Mouse (Mus musculus): ENCODE measurements at regions not wholly inside any gene's neighbourhood (a gene's known extent, or its start where the extent isn't known, plus 50 kb on each side); places are given as distances from the start of the nearest gene placed in this dataset.
A peak's percentile ranks its signal among the peaks of the same experiment; 100 is the strongest.

DNA sequence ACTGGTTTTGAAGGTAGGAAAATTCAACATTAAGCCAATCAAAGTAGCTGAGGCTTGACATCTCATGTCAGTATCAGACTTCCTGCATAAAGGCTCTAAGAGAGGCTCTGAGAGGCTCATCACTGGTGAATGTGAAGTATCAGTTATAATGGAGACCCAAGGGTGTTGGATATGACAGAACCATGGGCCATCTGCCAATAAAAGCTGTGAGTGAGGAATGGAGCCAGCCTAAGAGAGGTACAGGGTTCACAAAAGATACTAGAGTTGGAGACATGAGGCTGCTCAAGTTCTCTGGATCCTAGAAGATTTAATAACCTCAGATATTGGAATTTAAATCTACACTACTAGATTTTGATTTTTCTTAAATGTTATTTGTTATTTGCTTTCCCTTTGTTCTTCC is 440.1 kb upstream of the BC052040 start:
- H3K4me3 ChIP-seq (ENCODE audit: low read depth, low read length), result no peak overlapping the region
- ATAC-seq (ENCODE audit: insufficient read depth, low FRiP score, low TSS enrichment), result no peak
- H3K4me2 ChIP-seq (ENCODE audit: low read depth), result no peak overlapping the region
- no peaks in the 10 kb centered on the region for H3K4me1 ChIP-seq (ENCODE audit: control insufficient read depth, insufficient read depth, low read length)
- H3K36me3 ChIP-seq (ENCODE audit: control insufficient read depth, insufficient read depth, low read length), result no peaks in the 10 kb centered on the region
- no peak overlapping the region for H3K9ac ChIP-seq (ENCODE audit: low read length)
- H3K27ac ChIP-seq (ENCODE audit: low read depth, low read length), result no peak overlapping the region
- H3K9me3 ChIP-seq (ENCODE audit: control insufficient read depth, low read length), result no peaks in the 10 kb centered on the region
- H3K27me3 ChIP-seq (ENCODE audit: control insufficient read depth, insufficient read depth, low read length), result no peaks in the 10 kb centered on the region
- no peak for DNase-seq (ENCODE audit: low spot score)

DNA sequence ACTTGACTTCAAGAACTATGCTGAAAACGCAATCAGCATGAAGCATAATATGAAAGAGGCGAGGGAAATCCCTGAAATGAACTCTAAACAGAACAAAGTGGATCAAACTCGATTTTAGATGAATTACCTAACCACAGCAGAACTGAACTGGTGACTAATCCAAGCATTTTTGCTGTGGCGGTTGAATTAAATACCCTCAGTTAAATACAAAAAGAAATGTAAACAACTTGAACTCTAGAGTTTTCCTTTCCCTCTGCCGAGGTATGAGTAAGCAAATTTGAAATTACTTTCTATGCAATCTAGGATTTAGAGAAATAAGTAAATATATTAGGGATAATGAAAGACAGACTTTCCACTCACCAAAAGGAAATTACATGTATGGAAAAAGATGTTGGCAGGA is 409.4 kb upstream of the BC052040 start:
- ATAC-seq (ENCODE audit: insufficient read depth, low FRiP score, low TSS enrichment) (no peak), DNase-seq (ENCODE audit: low spot score) (no peak)
- Histone ChIP-seq H3K9ac (ENCODE audit: low read length) (no peak overlapping the region), H3K36me3 (ENCODE audit: control insufficient read depth, insufficient read depth, low read length) (no peaks in the 10 kb centered on the region), H3K27ac (ENCODE audit: low read depth, low read length) (no peak overlapping the region), H3K4me2 (ENCODE audit: low read depth) (no peak overlapping the region), H3K9me3 (ENCODE audit: control insufficient read depth, low read length) (no peaks in the 10 kb centered on the region), H3K4me3 (ENCODE audit: low read depth, low read length) (no peak overlapping the region), H3K27me3 (ENCODE audit: control insufficient read depth, insufficient read depth, low read length) (no peaks in the 10 kb centered on the region), H3K4me1 (ENCODE audit: control insufficient read depth, insufficient read depth, low read length) (no peaks in the 10 kb centered on the region)
- WGBS, result 81% methylated on average over 5 of the region's 5 CpGs

DNA sequence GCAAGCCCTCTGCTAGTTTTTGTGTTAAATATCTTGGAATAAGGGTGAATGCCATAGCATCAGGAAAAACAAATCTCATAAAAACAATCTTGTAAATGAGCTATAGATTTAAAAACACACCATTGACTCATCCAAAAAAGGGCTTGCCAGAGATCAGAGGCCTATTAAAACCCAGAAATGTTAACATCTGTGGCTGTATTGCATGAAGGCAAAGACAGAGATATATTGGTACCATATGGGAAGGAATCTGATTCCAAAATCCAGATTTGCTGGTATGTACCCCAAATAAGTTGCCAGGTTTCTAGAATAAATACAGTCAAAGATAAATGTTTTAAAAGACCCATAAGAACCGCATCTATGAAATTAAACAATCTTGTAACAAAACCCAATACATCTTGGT is 404.4 kb upstream of the BC052040 start:
- 86% methylated on average over 1 of the region's 1 CpGs for WGBS
- ATAC-seq (ENCODE audit: insufficient read depth, low FRiP score, low TSS enrichment) (no peak), DNase-seq (ENCODE audit: low spot score) (no peak)
- no peaks in the 10 kb centered on the region for H3K27me3 ChIP-seq (ENCODE audit: control insufficient read depth, insufficient read depth, low read length)
- no peak overlapping the region for H3K4me3 ChIP-seq (ENCODE audit: low read depth, low read length)
- H3K4me1 ChIP-seq (ENCODE audit: control insufficient read depth, insufficient read depth, low read length), result no peaks in the 10 kb centered on the region
- H3K9me3 ChIP-seq (ENCODE audit: control insufficient read depth, low read length), result no peaks in the 10 kb centered on the region
- H3K27ac ChIP-seq (ENCODE audit: low read depth, low read length), result no peak overlapping the region
- H3K4me2 ChIP-seq (ENCODE audit: low read depth), result no peak overlapping the region
- no peaks in the 10 kb centered on the region for H3K36me3 ChIP-seq (ENCODE audit: control insufficient read depth, insufficient read depth, low read length)
- H3K9ac ChIP-seq (ENCODE audit: low read length), result no peak overlapping the region

DNA sequence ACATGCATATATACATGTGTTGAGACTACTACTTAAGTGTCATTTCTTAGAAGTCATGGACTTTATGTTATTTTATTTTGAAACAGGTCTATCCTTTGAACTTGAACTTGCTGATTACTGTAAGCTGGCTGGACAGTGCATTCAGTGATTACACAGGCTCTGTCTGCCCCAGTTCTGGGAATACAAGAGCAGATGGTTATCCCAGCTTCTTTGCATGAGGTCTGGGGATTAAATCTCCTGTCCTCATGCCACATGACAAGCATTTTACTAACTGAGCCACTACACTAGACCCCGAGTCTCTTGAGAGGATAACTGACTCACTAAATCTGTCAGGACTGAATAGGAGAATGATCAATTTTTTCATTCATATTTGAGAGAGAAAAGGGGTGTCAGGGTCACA is 403.6 kb upstream of the BC052040 start:
- no peaks in the 10 kb centered on the region for H3K4me1 ChIP-seq (ENCODE audit: control insufficient read depth, insufficient read depth, low read length)
- H3K4me3 ChIP-seq (ENCODE audit: low read depth, low read length), result no peak overlapping the region
- H3K36me3 ChIP-seq (ENCODE audit: control insufficient read depth, insufficient read depth, low read length), result no peaks in the 10 kb centered on the region
- DNase-seq (ENCODE audit: low spot score) (no peak), ATAC-seq (ENCODE audit: insufficient read depth, low FRiP score, low TSS enrichment) (no peak)
- H3K27ac ChIP-seq (ENCODE audit: low read depth, low read length), result no peak overlapping the region
- no peak overlapping the region for H3K4me2 ChIP-seq (ENCODE audit: low read depth)
- H3K9me3 ChIP-seq (ENCODE audit: control insufficient read depth, low read length), result no peaks in the 10 kb centered on the region
- 47% methylated on average over 1 of the region's 1 CpGs for WGBS
- H3K27me3 ChIP-seq (ENCODE audit: control insufficient read depth, insufficient read depth, low read length), result no peaks in the 10 kb centered on the region
- no peak overlapping the region for H3K9ac ChIP-seq (ENCODE audit: low read length)

DNA sequence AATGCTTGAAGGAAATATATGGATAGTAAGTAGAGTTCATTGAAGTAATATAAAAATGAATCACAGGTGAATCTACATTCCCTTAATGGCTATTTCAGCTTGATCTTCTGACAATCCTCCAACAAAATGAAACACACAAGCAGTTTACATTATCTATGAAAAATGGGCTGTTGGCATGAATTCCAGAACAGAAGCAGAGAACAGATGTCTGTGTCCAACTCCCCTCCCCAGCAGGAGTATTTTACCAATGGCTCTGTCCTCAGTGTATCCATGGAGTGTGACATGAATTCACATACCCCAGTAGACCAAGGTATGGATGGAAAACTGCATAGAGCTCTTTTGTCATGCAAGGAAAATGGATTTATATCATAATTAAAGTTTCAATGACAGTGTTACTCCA is 370.3 kb upstream of the BC052040 start:
- Histone ChIP-seq H3K9me3 (ENCODE audit: control insufficient read depth, low read length) (no peaks in the 10 kb centered on the region), H3K36me3 (ENCODE audit: control insufficient read depth, insufficient read depth, low read length) (no peaks in the 10 kb centered on the region), H3K4me2 (ENCODE audit: low read depth) (no peak overlapping the region), H3K4me1 (ENCODE audit: control insufficient read depth, insufficient read depth, low read length) (no peaks in the 10 kb centered on the region; the same call in 1 of the 2 replicates), H3K4me3 (ENCODE audit: low read depth, low read length) (no peak overlapping the region), H3K9ac (ENCODE audit: low read length) (no peak overlapping the region), H3K27me3 (ENCODE audit: control insufficient read depth, insufficient read depth, low read length) (no peaks in the 10 kb centered on the region), H3K27ac (ENCODE audit: low read depth, low read length) (no peak overlapping the region)
- ATAC-seq (ENCODE audit: insufficient read depth, low FRiP score, low TSS enrichment) (no peak), DNase-seq (ENCODE audit: low spot score) (no peak)

DNA sequence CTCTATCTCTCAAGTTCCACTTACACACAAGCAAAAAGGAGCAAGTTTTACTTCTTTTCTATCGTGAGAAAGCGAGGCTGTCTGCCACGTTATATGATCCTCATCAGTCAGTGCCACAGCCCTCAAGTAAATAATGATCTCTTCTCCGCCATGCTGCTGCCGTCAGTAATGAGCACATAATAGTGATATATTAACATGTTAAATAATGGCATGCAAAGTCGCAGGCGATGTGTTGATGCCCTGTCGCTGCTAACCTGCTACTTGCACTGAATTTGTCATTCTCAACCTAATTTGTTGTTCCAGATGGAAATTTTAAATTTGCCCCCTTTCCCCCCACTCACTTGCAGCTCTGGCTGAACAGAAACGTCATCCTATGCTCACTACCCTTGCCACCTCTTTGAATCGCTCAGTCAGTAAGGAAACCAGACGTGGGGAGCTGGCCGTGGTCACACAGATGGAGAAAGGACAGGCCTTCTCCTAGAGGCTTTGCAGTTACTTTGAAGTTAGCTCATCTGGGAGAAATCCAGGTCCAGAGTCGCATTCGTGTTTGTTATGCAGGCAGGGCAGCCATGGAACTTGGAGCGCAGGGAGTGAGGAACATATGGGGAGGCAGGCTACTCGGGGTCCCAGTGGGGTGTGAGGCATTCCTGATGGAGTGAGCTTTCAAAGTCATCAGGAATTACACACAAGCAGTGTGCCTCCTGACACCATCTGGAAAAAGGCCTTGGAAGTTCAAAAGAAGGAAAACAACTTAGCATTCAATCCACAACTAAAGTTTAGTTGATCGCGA is 368.1 kb upstream of the BC052040 start:
- Histone ChIP-seq H3K4me1 (ENCODE audit: control insufficient read depth, insufficient read depth, low read length) (no peaks in the 10 kb centered on the region; the same call in 1 of the 2 replicates), H3K9ac (ENCODE audit: low read length) (no peak overlapping the region), H3K36me3 (ENCODE audit: control insufficient read depth, insufficient read depth, low read length) (no peaks in the 10 kb centered on the region), H3K27ac (ENCODE audit: low read depth, low read length) (no peak overlapping the region), H3K4me3 (ENCODE audit: low read depth, low read length) (no peak overlapping the region), H3K9me3 (ENCODE audit: control insufficient read depth, low read length) (no peaks in the 10 kb centered on the region), H3K4me2 (ENCODE audit: low read depth) (0 out of 2 replicates have a peak overlapping the region, but pooled peaks have one; percentile 17), H3K27me3 (ENCODE audit: control insufficient read depth, insufficient read depth, low read length) (no peaks in the 10 kb centered on the region)
- WGBS, result 28% methylated on average over 18 of the region's 18 CpGs
- DNase-seq (ENCODE audit: low spot score) (peak; percentile 34), ATAC-seq (ENCODE audit: insufficient read depth, low FRiP score, low TSS enrichment) (no peak)

DNA sequence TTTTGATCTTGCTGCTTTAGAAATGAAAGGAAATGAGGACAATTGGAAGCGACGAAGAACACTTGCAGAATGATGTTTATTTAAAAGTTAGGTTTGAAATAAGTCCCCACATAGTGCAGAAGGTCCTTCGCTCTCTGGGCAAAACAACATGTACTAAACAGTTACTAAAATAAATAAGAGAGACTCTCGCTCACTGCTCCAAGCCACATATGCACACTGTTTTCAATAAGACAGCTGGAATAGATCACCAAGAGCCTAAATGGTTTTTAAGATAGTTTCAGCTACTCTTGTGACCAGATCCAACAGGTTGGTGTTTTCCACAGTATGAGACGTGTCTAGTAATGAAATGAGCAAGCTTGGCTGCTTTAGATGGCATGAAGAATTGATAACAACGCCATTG is 367.2 kb upstream of the BC052040 start:
- H3K4me2 ChIP-seq (ENCODE audit: low read depth), result no peak overlapping the region
- no peak overlapping the region for H3K9ac ChIP-seq (ENCODE audit: low read length)
- H3K27me3 ChIP-seq (ENCODE audit: control insufficient read depth, insufficient read depth, low read length), result no peaks in the 10 kb centered on the region
- no peaks in the 10 kb centered on the region for H3K36me3 ChIP-seq (ENCODE audit: control insufficient read depth, insufficient read depth, low read length)
- DNase-seq (ENCODE audit: low spot score) (no peak), ATAC-seq (ENCODE audit: insufficient read depth, low FRiP score, low TSS enrichment) (no peak)
- no peaks in the 10 kb centered on the region for H3K9me3 ChIP-seq (ENCODE audit: control insufficient read depth, low read length)
- H3K27ac ChIP-seq (ENCODE audit: low read depth, low read length), result no peak overlapping the region
- H3K4me1 ChIP-seq (ENCODE audit: control insufficient read depth, insufficient read depth, low read length), result no peaks in the 10 kb centered on the region; the same call in 1 of the 2 replicates
- no peak overlapping the region for H3K4me3 ChIP-seq (ENCODE audit: low read depth, low read length)
- 58% methylated on average over 6 of the region's 6 CpGs for WGBS

DNA sequence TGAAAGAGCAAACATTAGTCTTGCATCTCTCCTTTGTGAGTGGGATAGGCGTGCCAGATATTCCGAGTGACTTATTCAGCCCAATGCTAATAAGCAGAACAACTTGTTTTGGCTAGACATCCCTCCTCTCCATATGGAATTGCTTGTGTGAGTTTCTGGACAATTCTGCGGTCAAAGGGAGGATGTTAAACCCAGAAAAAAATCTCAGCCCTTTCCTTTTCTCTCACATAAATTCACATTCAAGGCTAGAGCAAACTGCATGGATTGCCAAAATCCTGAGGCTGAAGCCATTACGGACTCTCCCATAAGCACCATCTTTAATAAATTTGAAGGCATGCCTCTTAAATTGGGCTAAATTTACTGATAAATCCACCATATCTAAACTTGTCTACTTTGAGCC is 351.5 kb upstream of the BC052040 start:
- Histone ChIP-seq H3K4me1 (ENCODE audit: control insufficient read depth, insufficient read depth, low read length) (no peaks in the 10 kb centered on the region), H3K9me3 (ENCODE audit: control insufficient read depth, low read length) (no peaks in the 10 kb centered on the region), H3K27ac (ENCODE audit: low read depth, low read length) (no peak overlapping the region), H3K27me3 (ENCODE audit: control insufficient read depth, insufficient read depth, low read length) (no peaks in the 10 kb centered on the region), H3K4me2 (ENCODE audit: low read depth) (no peak overlapping the region), H3K4me3 (ENCODE audit: low read depth, low read length) (no peak overlapping the region), H3K36me3 (ENCODE audit: control insufficient read depth, insufficient read depth, low read length) (no peaks in the 10 kb centered on the region), H3K9ac (ENCODE audit: low read length) (no peak overlapping the region)
- 86% methylated on average over 4 of the region's 4 CpGs for WGBS
- ATAC-seq (ENCODE audit: insufficient read depth, low FRiP score, low TSS enrichment) (no peak), DNase-seq (ENCODE audit: low spot score) (no peak)

DNA sequence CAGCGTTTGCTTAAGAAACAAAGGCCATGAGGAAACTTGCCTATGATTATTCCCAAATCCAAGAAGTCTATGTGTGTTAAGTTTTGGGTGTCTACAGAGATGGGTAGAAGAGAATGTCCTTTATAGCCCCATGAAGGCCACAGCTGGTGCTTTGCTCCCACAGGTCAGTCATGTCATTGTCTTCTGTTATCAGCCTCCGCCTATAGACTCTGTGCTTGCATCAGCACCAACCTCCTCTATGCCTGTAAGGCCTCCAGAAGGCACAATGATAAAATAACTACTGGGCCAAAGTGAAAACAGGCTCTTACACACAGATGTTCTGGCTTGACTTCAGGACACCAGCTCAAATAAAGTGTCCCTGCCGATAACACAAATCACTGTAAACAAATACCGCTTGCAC is 333.8 kb upstream of the BC052040 start:
- Histone ChIP-seq H3K4me2 (ENCODE audit: low read depth) (no peak overlapping the region), H3K27me3 (ENCODE audit: control insufficient read depth, insufficient read depth, low read length) (no peaks in the 10 kb centered on the region), H3K27ac (ENCODE audit: low read depth, low read length) (no peak overlapping the region), H3K9me3 (ENCODE audit: control insufficient read depth, low read length) (no peaks in the 10 kb centered on the region), H3K4me1 (ENCODE audit: control insufficient read depth, insufficient read depth, low read length) (no peaks in the 10 kb centered on the region), H3K4me3 (ENCODE audit: low read depth, low read length) (no peak overlapping the region), H3K9ac (ENCODE audit: low read length) (no peak overlapping the region), H3K36me3 (ENCODE audit: control insufficient read depth, insufficient read depth, low read length) (no peaks in the 10 kb centered on the region)
- DNase-seq (ENCODE audit: low spot score) (no peak), ATAC-seq (ENCODE audit: insufficient read depth, low FRiP score, low TSS enrichment) (no peak)
- 90% methylated on average over 4 of the region's 4 CpGs for WGBS

Data from neural tube, embryonic 11.5 days (tissue).